Mouse (Mus musculus) testis, adult 2 months (tissue): ENCODE results near the gene Dhrs13.

Source experiments
- CTCF ChIP-seq: fragments of 200-500 bp; IDR thresholded peaks from 2 replicates; pipeline ENCODE4 v1.5.1; 2012; ENCODE audit warnings: low read depth, mild to moderate bottlenecking, inconsistent platforms, low read length, moderate library complexity; ENCODE audit not compliant: control insufficient read depth, insufficient read depth, insufficient replicate concordance
- POLR2A ChIP-seq: fragments of 200-500 bp; IDR thresholded peaks from 2 replicates; pipeline ENCODE4 v1.6.1; 2012; ENCODE audit warnings: low read depth, mild to moderate bottlenecking, inconsistent platforms, low read length, moderate library complexity; ENCODE audit not compliant: control insufficient read depth

- TF ChIP-seq POLR2A, result no peak
- no peak for TF ChIP-seq CTCF
Measured at GRCm38 (mm10) chr11:77985541-77986065, 46.5 kb upstream of the Dhrs13 start.
